Mouse (Mus musculus) embryonic facial prominence, embryonic 15.5 days (tissue): ENCODE measurements around the gene Hdac4. TPM values are rescaled to one million over a fixed set of nuclear protein-coding genes. Genes with fewer than 3 reads are reported as not detected.

Experiments used
- ATAC-seq: fragments of 200-750 bp; cut with Nextera tagmentation; 2 replicates; pipeline ENCODE4 v1.8.0; 2017; ENCODE audit warnings: low read depth, moderate TSS enrichment; ENCODE audit not compliant: insufficient number of reproducible peaks, low FRiP score, low TSS enrichment
- H3K27ac ChIP-seq: fragments of 300-500 bp; sonication (generic); replicated peaks from 2 replicates; pipeline ENCODE4 v1.5.1; 2015; ENCODE audit warnings: mild to moderate bottlenecking, inconsistent platforms
- H3K27me3 ChIP-seq: fragments of 300-500 bp; sonication (generic); 2 replicates; pipeline ENCODE4 v1.6.1; 2015; ENCODE audit warnings: inconsistent platforms
- H3K36me3 ChIP-seq: fragments of 300-500 bp; sonication (generic); 2 replicates; pipeline ENCODE4 v1.6.1; 2015; ENCODE audit warnings: mild to moderate bottlenecking, inconsistent platforms
- H3K4me1 ChIP-seq: fragments of 300-500 bp; sonication (generic); 2 replicates; pipeline ENCODE4 v1.6.1; 2015; ENCODE audit warnings: inconsistent platforms
- H3K4me2 ChIP-seq: fragments of 300-500 bp; sonication (generic); replicated peaks from 2 replicates; pipeline ENCODE4 v1.6.1; 2015; ENCODE audit warnings: mild to moderate bottlenecking, inconsistent platforms
- H3K4me3 ChIP-seq: fragments of 300-500 bp; sonication (generic); replicated peaks from 2 replicates; pipeline ENCODE4 v1.5.1; 2015; ENCODE audit warnings: mild to moderate bottlenecking, inconsistent platforms
- H3K9ac ChIP-seq: fragments of 300-500 bp; sonication (generic); 2 replicates; pipeline ENCODE4 v1.6.1; 2015; ENCODE audit warnings: inconsistent platforms
- H3K9me3 ChIP-seq: fragments of 300-500 bp; sonication (generic); replicated peaks from 2 replicates; pipeline ENCODE4 v1.6.1; 2016; ENCODE audit warnings: inconsistent platforms
- WGBS: fragments of 180-500 bp; shearing (Covaris S2); methylation state at CpG from one replicate; pipeline ENCODE4 v1.1.7; 2015; 5-methylcytosine and 5-hydroxymethylcytosine counted together
- polyA plus RNA-seq: library from polyadenylated mRNA; unstranded; fragments of >200 nt; fragmentation: Nextera tagmentation; extraction: Ambion mirVana; gene quantifications from 2 replicates; pipeline ENCODE4 v1.2.1, GENCODE M21; 2015

Gene Hdac4
- polyA plus RNA-seq, 1 experiment from 2014 or later = 27.5 TPM

- peaks cover 26% of the 10 kb centered on the region for H3K4me1 ChIP-seq
- no peak overlapping the region for H3K4me2 ChIP-seq
- H3K27me3 ChIP-seq = no peaks in the 10 kb centered on the region
- no peak overlapping the region for H3K27ac ChIP-seq
- ATAC-seq = no peak
- WGBS = 83% methylated on average over 2 of the region's 2 CpGs
- no peaks in the 10 kb centered on the region for H3K9me3 ChIP-seq
- no peaks in the 10 kb centered on the region for H3K36me3 ChIP-seq
- no peak overlapping the region for H3K4me3 ChIP-seq
- no peak overlapping the region for H3K9ac ChIP-seq
These were observed 86.9 kb downstream of the Hdac4 start for GRCm38 (mm10) chr1:92108556-92108955.

GRCm38 (mm10) chr1:92107996-92108395 is 87.5 kb downstream of the Hdac4 start:
- H3K9me3 ChIP-seq = no peaks in the 10 kb centered on the region
- peaks cover 21% of the 10 kb centered on the region for H3K4me1 ChIP-seq
- no peak for ATAC-seq
- 86% methylated on average over 2 of the region's 2 CpGs for WGBS
- no peak overlapping the region for H3K9ac ChIP-seq
- H3K4me3 ChIP-seq = no peak overlapping the region
- no peaks in the 10 kb centered on the region for H3K36me3 ChIP-seq
- H3K27ac ChIP-seq = no peak overlapping the region
- no peak overlapping the region for H3K4me2 ChIP-seq
- H3K27me3 ChIP-seq = no peaks in the 10 kb centered on the region

- H3K27ac ChIP-seq = no peak overlapping the region
- H3K9ac ChIP-seq = no peak overlapping the region
- no peak overlapping the region for H3K4me3 ChIP-seq
- 76% methylated on average over 2 of the region's 2 CpGs for WGBS
- H3K4me2 ChIP-seq = no peak overlapping the region
- peaks cover 16% of the 10 kb centered on the region for H3K4me1 ChIP-seq
- H3K27me3 ChIP-seq = no peaks in the 10 kb centered on the region
- H3K36me3 ChIP-seq = no peaks in the 10 kb centered on the region
- ATAC-seq = no peak
- H3K9me3 ChIP-seq = no peaks in the 10 kb centered on the region
These were observed 88.0 kb downstream of the Hdac4 start for GRCm38 (mm10) chr1:92107521-92107920.

GRCm38 (mm10) chr1:92106486-92107160 is 88.9 kb downstream of the Hdac4 start:
- Histone ChIP-seq H3K9ac (no peak overlapping the region), H3K27ac (no peak overlapping the region), H3K36me3 (no peaks in the 10 kb centered on the region), H3K9me3 (no peaks in the 10 kb centered on the region), H3K4me2 (no peak overlapping the region), H3K27me3 (no peaks in the 10 kb centered on the region), H3K4me1 (peaks cover 11% of the 10 kb centered on the region; the same call in 1 of the 2 replicates), H3K4me3 (no peak overlapping the region)
- no peak for ATAC-seq
- WGBS = 88% methylated on average over 4 of the region's 4 CpGs

GRCm38 (mm10) chr1:92104718-92105117 is 90.8 kb downstream of the Hdac4 start:
- Histone ChIP-seq H3K9ac (no peak overlapping the region), H3K27me3 (no peaks in the 10 kb centered on the region), H3K4me3 (no peak overlapping the region), H3K4me1 (peaks cover 9% of the 10 kb centered on the region; the same call in 1 of the 2 replicates), H3K36me3 (no peaks in the 10 kb centered on the region), H3K4me2 (no peak overlapping the region), H3K9me3 (no peaks in the 10 kb centered on the region), H3K27ac (no peak overlapping the region)
- no peak for ATAC-seq
- WGBS = 77% methylated on average over 3 of the region's 3 CpGs

- ATAC-seq = no peak
- H3K27me3 ChIP-seq = no peaks in the 10 kb centered on the region
- H3K9ac ChIP-seq = no peak overlapping the region
- H3K36me3 ChIP-seq = no peaks in the 10 kb centered on the region
- H3K9me3 ChIP-seq = no peaks in the 10 kb centered on the region
- no peak overlapping the region for H3K27ac ChIP-seq
- no peak overlapping the region for H3K4me3 ChIP-seq
- H3K4me1 ChIP-seq = peaks cover 12% of the 10 kb centered on the region; the same call in 1 of the 2 replicates
- H3K4me2 ChIP-seq = no peak overlapping the region
These were observed 91.5 kb downstream of the Hdac4 start for GRCm38 (mm10) chr1:92103971-92104370.

- no peak overlapping the region for H3K4me2 ChIP-seq
- H3K36me3 ChIP-seq = no peaks in the 10 kb centered on the region
- peaks cover 8% of the 10 kb centered on the region; the same call in 1 of the 2 replicates for H3K4me1 ChIP-seq
- H3K4me3 ChIP-seq = no peak overlapping the region
- no peaks in the 10 kb centered on the region for H3K9me3 ChIP-seq
- 76% methylated on average over 3 of the region's 3 CpGs for WGBS
- no peak overlapping the region for H3K9ac ChIP-seq
- ATAC-seq = no peak
- H3K27ac ChIP-seq = no peak overlapping the region
- no peaks in the 10 kb centered on the region for H3K27me3 ChIP-seq
These were observed 92.1 kb downstream of the Hdac4 start for GRCm38 (mm10) chr1:92103377-92103776.

GRCm38 (mm10) chr1:92102825-92103224 is 92.7 kb downstream of the Hdac4 start:
- no peaks in the 10 kb centered on the region for H3K36me3 ChIP-seq
- H3K9ac ChIP-seq = no peak overlapping the region
- H3K4me3 ChIP-seq = no peak overlapping the region
- H3K4me1 ChIP-seq = peaks cover 8% of the 10 kb centered on the region; the same call in 1 of the 2 replicates
- no peak for ATAC-seq
- H3K27me3 ChIP-seq = no peaks in the 10 kb centered on the region
- no peak overlapping the region for H3K4me2 ChIP-seq
- WGBS = 97% methylated on average over 1 of the region's 1 CpGs
- H3K9me3 ChIP-seq = no peaks in the 10 kb centered on the region
- no peak overlapping the region for H3K27ac ChIP-seq

GRCm38 (mm10) chr1:92100371-92100891 is 95.1 kb downstream of the Hdac4 start:
- Histone ChIP-seq H3K4me3 (no peak overlapping the region), H3K9me3 (no peaks in the 10 kb centered on the region), H3K27me3 (no peaks in the 10 kb centered on the region), H3K36me3 (no peaks in the 10 kb centered on the region), H3K4me1 (peaks cover 8% of the 10 kb centered on the region; the same call in 1 of the 2 replicates), H3K9ac (no peak overlapping the region), H3K27ac (no peak overlapping the region), H3K4me2 (no peak overlapping the region)
- WGBS = 75% methylated on average over 4 of the region's 4 CpGs
- no peak; the same call in 1 of the 2 replicates for ATAC-seq

GRCm38 (mm10) chr1:92099964-92100363 is 95.5 kb downstream of the Hdac4 start:
- Histone ChIP-seq H3K4me2 (no peak overlapping the region), H3K4me3 (no peak overlapping the region), H3K9ac (no peak overlapping the region), H3K36me3 (no peaks in the 10 kb centered on the region), H3K4me1 (peaks cover 8% of the 10 kb centered on the region; the same call in 1 of the 2 replicates), H3K27me3 (no peaks in the 10 kb centered on the region), H3K27ac (no peak overlapping the region), H3K9me3 (no peaks in the 10 kb centered on the region)
- peak; percentile 54; the same call in 1 of the 2 replicates for ATAC-seq
- 75% methylated on average over 4 of the region's 4 CpGs for WGBS

GRCm38 (mm10) chr1:92099502-92099901 is 96.0 kb downstream of the Hdac4 start:
- Histone ChIP-seq H3K4me3 (no peak overlapping the region), H3K4me1 (peaks cover 8% of the 10 kb centered on the region; the same call in 1 of the 2 replicates), H3K9me3 (no peaks in the 10 kb centered on the region), H3K4me2 (no peak overlapping the region), H3K27ac (no peak overlapping the region), H3K27me3 (no peaks in the 10 kb centered on the region), H3K36me3 (no peaks in the 10 kb centered on the region), H3K9ac (no peak overlapping the region)
- WGBS = 49% methylated on average over 4 of the region's 4 CpGs
- ATAC-seq = 0 out of 2 replicates have a peak, but pooled peaks have one; percentile 7

- no peak overlapping the region for H3K9ac ChIP-seq
- no peak for ATAC-seq
- no peak overlapping the region for H3K27ac ChIP-seq
- no peaks in the 10 kb centered on the region for H3K9me3 ChIP-seq
- 85% methylated on average over 3 of the region's 3 CpGs for WGBS
- H3K4me2 ChIP-seq = no peak overlapping the region
- no peaks in the 10 kb centered on the region for H3K36me3 ChIP-seq
- no peaks in the 10 kb centered on the region for H3K27me3 ChIP-seq
- H3K4me1 ChIP-seq = peaks cover 8% of the 10 kb centered on the region; the same call in 1 of the 2 replicates
- H3K4me3 ChIP-seq = no peak overlapping the region
These were observed 97.0 kb downstream of the Hdac4 start for GRCm38 (mm10) chr1:92098456-92098855.
